Mouse (Mus musculus): ENCODE results near the gene Metrn.

Metrn gene

DNA sequence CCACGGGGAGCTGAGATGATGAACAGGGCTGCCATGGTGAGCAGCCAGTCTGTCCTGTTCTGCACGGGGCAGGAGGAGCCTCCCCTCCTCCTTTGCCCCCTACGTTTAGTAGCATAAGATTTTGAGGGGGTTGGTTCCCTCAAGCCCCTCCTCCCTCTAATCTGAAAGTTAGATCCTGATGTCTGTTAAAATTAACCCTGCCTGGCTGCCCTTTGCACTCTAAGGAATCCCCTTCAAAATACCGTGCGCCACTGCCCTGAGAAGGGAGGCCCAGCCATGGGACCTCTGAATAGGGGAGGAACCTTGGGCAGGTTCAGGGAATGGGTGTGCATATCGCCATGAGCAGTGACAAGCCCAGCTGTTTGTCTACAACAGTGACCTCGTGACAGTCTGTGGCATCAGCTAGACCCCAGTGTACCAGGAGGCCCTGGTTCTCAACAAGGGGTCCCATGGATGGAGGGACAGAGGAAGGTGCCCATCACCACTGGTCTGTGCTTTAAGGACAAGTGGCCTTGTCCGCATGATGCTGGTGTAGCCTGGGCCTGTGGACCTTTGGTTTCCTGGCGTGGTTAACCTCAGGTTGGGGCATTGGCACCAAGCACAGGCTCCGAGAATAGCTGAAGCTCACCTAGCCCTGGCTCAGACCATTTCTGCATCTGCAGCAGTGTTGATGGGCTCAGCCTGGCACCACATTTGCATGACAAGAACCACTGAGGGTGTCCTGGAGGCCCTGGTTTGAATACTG lies 21.4 kb downstream of the Metrn start:
- DNase-seq (ENCODE audit: low spot score in 2 of 2) = no peak

DNA sequence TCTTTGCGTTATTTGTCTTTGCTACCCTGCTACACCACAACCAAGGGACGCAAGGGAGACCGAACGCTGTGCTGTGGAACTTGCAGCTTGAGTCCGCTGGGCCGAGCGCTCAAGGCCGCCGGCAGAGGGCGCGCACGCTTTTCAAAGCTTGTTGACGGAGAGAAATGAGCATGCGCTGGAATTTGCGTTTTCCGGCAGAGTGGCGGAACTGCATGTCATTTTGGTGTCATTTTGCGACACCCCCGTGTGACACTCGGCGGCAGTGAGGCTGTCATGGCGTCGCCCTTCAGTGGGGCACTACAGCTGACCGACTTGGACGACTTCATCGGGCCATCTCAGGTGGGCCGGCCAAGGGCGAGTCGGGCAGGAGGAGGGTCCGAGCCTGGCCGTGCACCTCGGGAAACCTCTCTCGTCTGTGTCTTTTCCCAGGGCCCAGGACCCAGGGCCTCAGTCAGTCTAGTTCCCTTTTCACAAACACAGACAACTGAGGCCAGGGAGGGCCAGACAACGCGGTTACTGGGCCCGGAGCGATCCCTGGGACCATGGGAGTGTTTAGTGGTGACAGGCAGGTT lies 23.3 kb downstream of the Metrn start, which contains the start of gene Narfl:
Gene Narfl (plus strand): TSS at position 228 of the 572 bp plus-strand sequence.
- DNase-seq (ENCODE audit: low spot score in 2 of 2) = peak; percentile 96

DNA sequence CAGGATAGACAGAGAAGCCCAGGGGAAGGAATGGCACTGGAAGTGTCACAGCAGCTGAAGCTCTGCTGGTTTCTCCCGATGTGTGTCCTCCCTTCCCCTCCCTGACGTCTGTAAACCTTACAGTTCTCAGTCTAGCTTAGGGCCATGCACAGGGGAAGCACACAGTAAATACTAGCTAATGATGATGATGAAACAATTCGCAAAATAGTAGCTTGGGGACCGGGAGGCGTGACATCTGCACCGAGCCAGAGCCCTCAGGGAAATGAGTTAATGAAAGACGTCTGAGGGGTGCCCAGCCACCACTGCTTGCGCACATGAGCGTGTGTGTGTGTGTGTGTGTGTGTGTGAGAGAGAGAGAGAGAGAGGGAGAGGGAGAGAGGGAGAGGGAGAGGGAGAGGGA lies 27.6 kb downstream of the Metrn start:
- DNase-seq (ENCODE audit: low spot score in 2 of 2) = no peak

DNA sequence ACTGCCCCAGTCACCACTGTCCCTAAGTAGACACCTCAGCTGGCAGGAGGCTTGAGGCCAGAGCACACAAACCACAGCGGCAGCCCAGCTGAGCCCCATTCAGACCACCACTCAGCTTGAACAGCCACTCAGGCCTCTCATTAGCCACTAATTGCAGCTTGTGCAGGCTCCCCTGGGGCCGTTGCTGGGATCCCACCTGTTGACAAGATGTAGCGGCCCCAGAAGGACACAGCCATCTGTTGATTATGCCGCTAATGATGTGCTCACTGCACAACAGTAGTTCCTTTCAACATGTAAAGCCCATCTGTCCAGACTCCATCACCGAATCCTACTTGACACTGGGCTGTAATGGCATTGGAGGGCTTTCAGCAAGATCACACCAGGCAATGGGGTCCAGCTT lies 31.1 kb downstream of the Metrn start:
- no peak for DNase-seq (ENCODE audit: low spot score in 2 of 2)

DNA sequence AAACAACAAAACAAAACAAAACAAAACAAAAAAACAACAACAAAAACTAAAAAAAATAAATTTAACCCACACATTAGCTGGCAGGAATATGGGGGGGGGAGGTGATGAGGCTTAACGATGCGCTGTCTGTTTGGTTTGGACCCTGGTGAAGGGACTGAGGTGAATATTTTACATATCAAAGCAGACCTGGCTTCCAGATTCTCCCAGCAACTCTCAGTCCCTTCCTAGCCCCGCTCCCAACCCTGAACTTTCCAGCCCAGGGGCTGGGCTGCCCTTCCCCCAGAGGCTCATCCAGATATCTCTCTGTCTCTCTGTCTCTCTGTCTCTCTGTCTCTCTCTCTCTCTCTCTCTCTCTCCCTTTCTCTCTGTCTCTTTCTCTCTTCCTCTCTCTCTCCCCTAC lies 34.3 kb downstream of the Metrn start:
- no peak for DNase-seq (ENCODE audit: low spot score in 2 of 2)

DNA sequence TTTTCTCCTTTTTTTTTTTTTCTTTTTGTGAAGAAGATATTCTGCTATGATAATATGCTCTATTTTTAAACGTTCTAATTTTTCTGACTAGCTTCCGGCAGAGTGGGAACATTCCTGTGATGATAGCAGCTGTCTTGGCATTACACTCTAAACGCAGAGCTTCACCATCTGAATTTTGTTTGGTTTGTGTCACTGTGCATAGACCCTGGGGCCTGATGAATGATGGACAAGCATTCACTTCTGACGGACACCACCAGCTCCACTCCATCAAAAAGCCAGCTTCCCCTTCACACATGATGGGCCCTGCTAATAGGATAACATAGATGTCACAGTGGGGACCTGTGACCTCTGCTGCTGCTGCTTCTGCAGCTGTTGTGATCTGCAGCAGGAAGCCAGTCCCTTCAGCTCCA lies 35.4 kb downstream of the Metrn start:
- no peak for DNase-seq (ENCODE audit: low spot score in 2 of 2)

DNA sequence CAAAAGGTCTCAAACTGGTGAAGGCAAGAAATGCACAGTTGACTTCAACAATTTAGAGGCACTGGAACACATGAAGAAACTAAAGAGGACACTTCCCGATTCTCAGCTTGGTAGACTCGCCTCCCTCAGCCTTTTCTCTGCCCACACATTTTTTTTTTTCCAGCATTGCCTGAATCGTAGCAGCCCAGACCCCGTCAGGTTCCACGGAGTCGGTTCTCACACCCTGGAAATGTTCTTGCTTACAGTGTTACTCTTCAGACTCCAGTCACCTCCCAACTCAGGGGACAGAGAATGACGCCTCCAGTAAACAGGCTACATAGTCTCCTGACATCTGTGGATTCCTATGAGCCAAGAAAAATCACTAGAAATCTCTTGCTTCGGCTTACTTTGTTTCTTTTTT lies 36.8 kb downstream of the Metrn start:
- peak in 1 of 2 experiments; percentile 47 for DNase-seq (ENCODE audit: low spot score in 2 of 2)

DNA sequence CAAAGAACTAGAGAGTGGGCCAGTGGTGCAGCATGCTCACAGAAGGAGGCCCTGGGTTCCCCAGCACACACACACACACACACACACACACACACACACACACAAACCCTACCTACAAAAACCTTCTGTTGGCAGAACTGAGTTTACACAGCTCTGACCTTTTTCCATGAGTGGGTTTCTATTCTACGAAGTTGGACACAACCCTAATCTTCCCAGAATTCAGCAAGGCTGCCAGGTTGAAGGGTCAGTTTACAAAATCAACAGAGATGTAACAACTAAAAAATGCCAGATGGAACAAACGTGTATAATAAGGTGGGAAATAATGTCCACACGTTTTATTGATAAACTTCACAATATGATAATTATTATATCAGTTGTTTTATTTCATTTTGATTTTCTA lies 39.2 kb downstream of the Metrn start:
- DNase-seq (ENCODE audit: low spot score in 2 of 2) = no peak

DNA sequence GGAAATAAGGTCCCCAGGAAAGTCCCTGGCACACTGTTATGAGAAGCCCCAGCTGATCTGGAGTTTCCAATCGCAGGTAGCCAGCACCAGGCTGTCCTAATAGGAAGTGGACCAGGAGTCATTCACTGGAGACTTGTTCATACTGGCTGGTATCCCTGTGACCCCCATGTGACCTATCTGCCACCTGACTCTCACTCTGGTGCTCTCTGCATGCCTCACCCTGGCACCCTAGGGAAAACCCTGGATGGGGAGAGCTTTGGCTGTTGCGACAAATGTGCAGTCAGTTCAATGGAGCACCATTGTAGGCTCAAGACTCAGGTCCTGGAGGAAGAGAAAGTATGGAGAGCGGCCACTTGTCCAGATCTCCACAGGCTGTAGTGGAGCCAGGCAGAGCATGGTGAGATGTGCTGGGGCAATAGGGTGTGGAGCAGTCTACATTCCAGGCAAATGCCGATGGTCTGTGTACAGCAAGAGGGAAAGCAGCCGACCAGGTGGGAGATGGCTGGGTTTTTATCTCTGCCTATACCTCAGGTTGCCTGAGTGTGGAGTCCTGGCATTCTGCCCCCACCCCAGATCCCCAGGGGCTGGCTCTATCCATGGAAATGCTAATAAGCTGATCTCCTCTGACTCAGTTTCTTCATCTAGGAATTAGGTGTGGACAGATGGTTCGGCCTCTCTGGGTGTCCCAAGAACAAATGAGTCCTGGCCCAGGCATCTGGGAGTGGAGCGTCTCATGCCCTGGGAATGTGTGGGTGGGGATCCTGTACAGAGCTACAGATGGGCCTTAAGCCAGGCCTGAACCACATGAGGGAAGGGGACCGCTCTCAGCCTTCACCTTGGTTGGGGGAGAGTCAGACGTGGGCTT lies 40.3 kb downstream of the Metrn start:
- no peak for DNase-seq (ENCODE audit: low spot score in 2 of 2)

DNA sequence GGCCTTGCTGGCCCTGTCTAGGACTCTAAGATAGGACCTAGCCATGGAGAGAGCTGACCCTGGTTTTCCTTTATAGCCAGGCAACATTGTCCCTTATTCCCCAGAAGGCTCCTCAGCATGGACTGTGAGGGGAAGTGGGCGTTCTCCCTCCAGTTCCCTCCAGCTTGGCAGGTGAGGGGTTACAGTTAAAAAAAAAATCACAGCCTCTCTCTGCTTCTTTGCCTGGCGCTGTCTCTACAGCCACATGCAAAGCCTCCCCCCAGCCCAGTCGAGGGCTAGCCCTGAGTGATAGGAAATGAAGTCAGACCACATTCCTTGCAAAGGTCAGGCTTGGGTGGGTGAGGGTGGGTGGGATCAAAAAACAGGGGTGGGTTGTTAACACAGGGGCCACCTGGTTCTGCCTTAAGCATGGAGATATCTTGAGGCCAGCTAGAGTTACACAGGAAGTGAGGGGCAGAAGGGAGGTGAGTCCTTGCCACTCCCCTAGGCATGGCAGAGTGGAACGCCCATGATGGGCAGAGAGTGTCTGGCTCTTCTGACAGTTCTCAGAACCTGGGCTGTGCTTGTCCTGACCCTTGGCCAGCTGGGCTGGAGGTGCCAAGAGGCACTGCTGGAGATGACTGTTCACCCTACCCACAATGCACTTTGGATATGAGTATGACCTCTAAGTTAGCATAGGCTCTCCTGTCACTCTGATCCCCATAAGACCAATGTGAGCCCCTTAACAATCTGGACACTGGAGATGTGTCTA lies 41.1 kb downstream of the Metrn start:
- DNase-seq (ENCODE audit: low spot score in 2 of 2) = no peak

DNA sequence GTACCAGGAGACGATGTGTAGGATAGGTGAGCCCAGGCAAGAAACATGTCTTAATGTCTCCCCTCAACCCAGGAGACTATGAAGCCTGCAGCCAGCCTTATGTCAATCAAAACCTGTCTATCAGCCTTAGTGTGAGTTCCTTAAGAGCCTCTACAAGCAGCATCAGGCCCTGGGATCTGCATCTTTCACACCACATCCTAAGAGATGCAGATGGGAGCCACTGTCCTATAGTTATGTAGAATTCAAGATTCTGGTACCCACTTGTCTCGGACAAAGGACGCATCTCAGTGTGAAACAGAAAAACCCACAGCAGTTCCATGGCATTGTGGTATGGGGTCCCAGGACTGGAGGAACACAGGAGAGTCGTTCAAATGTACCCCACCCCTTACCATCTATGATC lies 41.9 kb downstream of the Metrn start:
- DNase-seq (ENCODE audit: low spot score in 2 of 2) = no peak

DNA sequence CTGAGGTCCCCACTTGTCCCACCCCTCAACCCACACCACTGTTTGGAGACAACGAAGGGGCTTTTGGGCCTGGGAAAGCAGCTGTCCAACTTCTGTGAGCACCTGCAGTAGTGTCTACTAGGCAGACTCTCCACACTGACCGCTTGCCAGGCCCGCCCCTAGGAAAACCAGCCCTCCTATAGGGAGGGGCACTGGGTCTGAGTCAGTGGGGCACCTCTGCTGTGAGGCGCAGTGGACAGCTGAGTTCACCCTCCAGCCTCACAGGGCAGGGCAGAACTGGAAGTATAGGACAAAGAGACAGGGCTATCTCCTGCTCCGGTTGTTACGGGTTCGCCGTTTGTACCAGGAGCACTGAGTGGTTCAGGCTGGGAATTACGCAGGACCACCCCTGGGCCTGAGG lies 42.7 kb downstream of the Metrn start, which contains the start of gene Msln:
Gene Msln (minus strand): TSS at position 138 of the 400 bp plus-strand sequence.
- DNase-seq (ENCODE audit: low spot score in 2 of 2) = no peak

DNA sequence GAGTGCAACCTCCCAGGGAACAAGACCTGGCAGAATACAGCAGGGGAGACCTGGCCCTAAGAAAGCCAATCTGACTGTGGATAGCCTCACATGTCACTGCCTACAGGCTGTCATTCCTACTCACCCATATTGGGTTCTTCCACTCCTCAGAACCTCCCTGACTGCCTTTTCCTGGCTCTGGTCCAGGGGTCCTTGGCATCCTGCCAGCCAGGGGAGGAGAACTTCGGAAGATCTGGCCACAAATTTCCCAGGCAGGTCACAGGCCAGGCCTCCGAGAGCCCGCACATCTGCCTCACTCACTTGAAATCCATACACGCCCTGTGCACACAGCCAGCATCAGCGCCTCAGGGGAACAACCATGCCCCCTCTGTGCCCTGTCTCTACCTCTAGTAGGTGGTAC lies 45.5 kb downstream of the Metrn start:
- DNase-seq (ENCODE audit: low spot score in 2 of 2) = no peak

DNA sequence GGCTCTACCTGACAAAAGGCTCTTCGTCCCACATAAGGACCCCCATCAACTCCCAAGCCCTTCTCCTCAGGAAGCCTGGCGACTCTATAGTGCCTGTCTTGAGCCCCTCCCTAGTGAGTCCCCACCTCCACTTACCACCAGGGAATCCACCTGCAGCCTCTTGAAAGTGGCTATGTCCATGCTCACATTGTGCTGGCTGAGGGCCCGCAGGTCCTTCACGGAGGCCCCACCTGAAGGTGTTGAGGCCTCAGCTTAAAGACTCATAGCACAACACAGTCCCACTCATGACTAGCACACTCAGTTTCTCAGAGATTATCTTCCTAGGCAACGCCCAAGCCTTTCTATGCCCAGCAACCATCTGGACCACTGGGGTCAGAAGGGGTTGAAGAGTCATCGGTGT lies 47.6 kb downstream of the Metrn start:
- DNase-seq (ENCODE audit: low spot score in 2 of 2) = no peak

DNA sequence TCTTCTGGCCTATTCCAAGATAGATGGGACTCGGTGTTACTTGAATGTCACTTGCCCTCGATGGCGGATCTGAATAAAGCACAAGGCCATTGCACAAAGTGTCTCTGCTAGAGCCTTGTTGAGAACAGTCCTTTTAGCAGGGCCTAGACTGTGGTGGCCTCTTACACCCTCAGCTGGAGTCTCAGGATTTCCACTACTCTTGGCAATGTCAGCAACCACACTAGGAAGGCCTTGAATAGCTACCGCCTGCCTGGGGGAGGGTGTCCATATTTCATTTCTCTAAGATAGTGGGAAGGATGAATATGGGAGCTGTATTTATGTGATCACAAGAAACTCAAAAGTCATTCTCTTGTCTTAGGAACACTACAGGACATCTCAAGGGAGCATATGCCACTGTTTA lies 48.7 kb downstream of the Metrn start:
- DNase-seq (ENCODE audit: low spot score in 2 of 2) = no peak

DNA sequence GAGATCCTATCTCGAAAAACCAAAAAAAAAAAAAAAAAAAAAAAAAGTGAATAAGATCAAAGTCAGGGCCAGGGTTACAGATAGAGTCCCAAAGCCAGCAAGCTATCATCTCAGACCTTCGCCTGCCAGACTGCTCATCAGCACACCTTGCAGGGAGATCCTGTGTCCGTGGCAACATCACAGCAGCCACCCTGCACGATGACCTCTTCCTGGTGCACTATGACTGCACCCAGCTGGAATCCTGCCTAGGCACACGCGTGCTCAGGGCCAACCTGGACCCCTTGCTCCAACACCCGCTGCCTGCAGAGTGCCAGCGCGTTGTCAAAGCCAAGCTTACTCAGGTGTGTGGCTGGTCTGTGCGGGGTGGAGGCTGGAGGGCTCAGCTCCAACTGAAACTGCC lies 52.6 kb downstream of the Metrn start:
- DNase-seq (ENCODE audit: low spot score in 2 of 2) = no peak

DNA sequence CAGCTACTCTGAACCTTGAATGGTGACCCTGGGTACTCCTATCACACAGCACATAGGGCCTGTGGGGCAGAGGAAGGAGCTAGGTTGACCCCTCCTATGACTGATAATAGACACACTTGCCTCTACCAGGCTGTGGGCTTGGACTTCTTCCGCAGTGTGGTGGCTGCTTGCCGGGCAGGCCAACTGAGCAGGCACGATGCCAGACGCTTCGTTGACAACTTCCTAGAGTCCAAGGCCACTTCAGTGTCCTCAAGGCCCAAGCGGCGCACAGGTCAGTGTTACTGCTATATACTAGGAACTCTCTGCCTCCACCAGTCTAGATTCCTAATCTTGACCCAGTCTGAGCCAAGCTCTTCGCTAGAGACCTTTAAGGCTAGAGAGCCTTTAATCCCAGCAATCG lies 53.1 kb downstream of the Metrn start:
- no peak for DNase-seq (ENCODE audit: low spot score in 2 of 2)
